Mouse (Mus musculus) kidney, embryonic 14.5 days (tissue): ENCODE data around the gene Pofut2. TPM values are rescaled to one million over a fixed set of nuclear protein-coding genes. Genes with fewer than 3 reads are reported as not detected.
"Not testable (repeated sequence)": the region's sequence is repeated elsewhere in the genome, so short reads cannot be mapped to it uniquely, and the experiment has no call there.

Experiments used
- ATAC-seq: fragments of 200-750 bp; cut with Nextera tagmentation; 2 replicates; pipeline ENCODE4 v1.8.0; 2017; ENCODE audit warnings: moderate number of reproducible peaks, mild to moderate bottlenecking, moderate TSS enrichment, moderate library complexity; ENCODE audit not compliant: low FRiP score, low TSS enrichment
- H3K27ac ChIP-seq: fragments of 300-500 bp; sonication (generic); 2 replicates; pipeline ENCODE4 v1.5.1; 2014; ENCODE audit warnings: low read depth, mild to moderate bottlenecking, low read length, moderate library complexity, mixed read lengths
- H3K27me3 ChIP-seq: fragments of 300-500 bp; sonication (generic); 2 replicates; pipeline ENCODE4 v1.6.1; 2014; ENCODE audit warnings: mild to moderate bottlenecking, low read length; ENCODE audit not compliant: control insufficient read depth, insufficient read depth
- H3K36me3 ChIP-seq: fragments of 300-500 bp; sonication (generic); 2 replicates; pipeline ENCODE4 v1.6.1; 2014; ENCODE audit warnings: low read length, mixed read lengths; ENCODE audit not compliant: control insufficient read depth, insufficient read depth
- H3K4me1 ChIP-seq: fragments of 300-500 bp; sonication (generic); 2 replicates; pipeline ENCODE4 v1.6.1; 2014; ENCODE audit warnings: low read length, mixed read lengths; ENCODE audit not compliant: control insufficient read depth, insufficient read depth
- H3K4me2 ChIP-seq: fragments of 300-500 bp; sonication (generic); replicated peaks from 2 replicates; pipeline ENCODE4 v1.6.1; 2014; ENCODE audit warnings: low read depth, mild to moderate bottlenecking, low read length
- H3K4me3 ChIP-seq: fragments of 300-500 bp; sonication (generic); 2 replicates; pipeline ENCODE4 v1.5.1; 2014; ENCODE audit warnings: mild to moderate bottlenecking, low read length
- H3K9ac ChIP-seq: fragments of 300-500 bp; sonication (generic); 2 replicates; pipeline ENCODE4 v1.6.1; 2014; ENCODE audit warnings: low read depth, mild to moderate bottlenecking, low read length, moderate library complexity
- H3K9me3 ChIP-seq: fragments of 300-500 bp; sonication (generic); 2 replicates; pipeline ENCODE4 v1.6.1; 2016; ENCODE audit warnings: low read length; ENCODE audit not compliant: control insufficient read depth
- WGBS: fragments of 180-500 bp; shearing (Covaris S2); extraction: QIAGEN DNeasy Blood & Tissue Kit; methylation state at CpG from one replicate; pipeline ENCODE4 v1.1.7; 2014; 5-methylcytosine and 5-hydroxymethylcytosine counted together
- polyA plus RNA-seq: library from polyadenylated mRNA; unstranded; fragments of >200 nt; fragmentation: Nextera tagmentation; extraction: Ambion mirVana; gene quantifications from 2 replicates; pipeline ENCODE4 v1.2.1, GENCODE M21; 2014

The Pofut2 gene
- polyA plus RNA-seq, 1 experiment from 2014 or later, result 112 TPM

GRCm38 (mm10) chr10:77282085-77282484 lies 23.1 kb downstream of the Pofut2 start:
- not testable (repeated sequence) for H3K9me3 ChIP-seq, H3K9ac ChIP-seq, H3K27me3 ChIP-seq, H3K36me3 ChIP-seq, H3K27ac ChIP-seq, H3K4me3 ChIP-seq, H3K4me1 ChIP-seq, H3K4me2 ChIP-seq, ATAC-seq
- 83% methylated on average over 1 of the region's 1 CpGs for WGBS

DNA sequence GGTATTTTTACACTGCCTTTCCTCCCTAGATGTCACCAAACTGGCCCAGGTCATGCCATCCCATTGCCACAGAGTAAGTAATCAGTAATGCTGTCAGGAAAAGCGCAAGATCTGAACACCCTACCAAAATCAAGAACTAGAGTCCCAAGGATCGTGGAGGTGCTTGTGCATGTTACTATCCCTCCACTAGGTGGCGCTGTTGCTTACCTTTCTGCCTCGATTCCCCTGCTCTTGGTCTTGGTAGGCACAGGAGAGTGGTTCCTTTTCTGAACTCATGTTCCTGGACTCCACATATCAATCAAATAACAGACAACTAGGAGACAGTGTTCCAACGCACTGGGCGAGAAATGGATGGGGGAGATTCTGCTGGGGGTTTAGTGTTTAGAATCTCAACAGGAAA lies 23.8 kb downstream of the Pofut2 start:
- 15% methylated on average over 6 of the region's 6 CpGs for WGBS
- ATAC-seq, result 0 out of 2 replicates have a peak, but pooled peaks have one; percentile 18

DNA sequence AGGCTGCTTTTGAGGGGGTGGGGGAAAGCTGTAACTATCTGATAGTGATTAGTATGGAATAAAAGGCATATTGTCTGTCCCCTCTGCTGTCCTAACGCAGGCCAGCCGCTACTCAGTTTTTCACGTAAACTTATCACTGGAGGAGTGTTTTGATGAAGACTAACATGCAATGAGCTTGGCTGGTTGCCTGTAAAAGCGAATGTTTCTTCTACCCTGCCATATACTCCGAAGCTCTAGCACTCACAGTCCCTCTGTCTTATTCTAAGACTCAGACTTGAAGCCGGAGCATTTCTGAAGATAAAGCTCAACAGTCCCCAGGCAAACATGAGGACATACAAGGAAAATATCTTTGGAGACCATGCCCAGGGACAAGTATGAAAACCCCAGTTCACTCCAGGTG lies 25.8 kb downstream of the Pofut2 start:
- Histone ChIP-seq H3K4me1 (no peaks in the 10 kb centered on the region), H3K4me3 (no peak overlapping the region), H3K9ac (no peak overlapping the region), H3K27ac (no peak overlapping the region), H3K4me2 (no peak overlapping the region), H3K9me3 (no peaks in the 10 kb centered on the region), H3K27me3 (no peaks in the 10 kb centered on the region), H3K36me3 (no peaks in the 10 kb centered on the region)
- ATAC-seq, result no peak
- WGBS, result 61% methylated on average over 6 of the region's 6 CpGs

More for the DNA sequence above, 23.8 kb downstream of the Pofut2 start:
- Histone ChIP-seq H3K4me1 (no peaks in the 10 kb centered on the region), H3K27me3 (no peaks in the 10 kb centered on the region), H3K27ac (no peak overlapping the region), H3K4me2 (no peak overlapping the region), H3K9ac (no peak overlapping the region), H3K4me3 (no peak overlapping the region), H3K9me3 (no peaks in the 10 kb centered on the region), H3K36me3 (no peaks in the 10 kb centered on the region)

DNA sequence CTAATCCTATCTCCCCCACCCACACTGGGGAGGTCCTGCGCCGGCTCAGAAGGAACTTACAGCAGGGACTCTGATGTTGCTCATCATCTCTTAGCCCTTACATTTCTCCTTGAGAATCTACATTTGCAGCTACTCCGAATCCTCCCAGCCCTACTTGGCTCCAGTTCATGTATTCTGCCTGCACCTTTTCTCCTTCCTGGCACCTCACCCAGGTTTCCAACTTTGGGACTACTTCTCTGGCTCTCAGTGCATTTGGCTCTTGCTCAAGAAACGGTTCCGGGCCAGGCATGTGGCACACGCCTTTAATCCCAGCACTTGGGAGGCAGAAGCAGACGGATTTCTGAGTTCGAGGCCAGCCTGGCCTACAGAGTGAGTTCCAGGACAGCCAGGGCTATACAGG lies 28.6 kb downstream of the Pofut2 start:
- Histone ChIP-seq H3K4me1 (no peaks in the 10 kb centered on the region), H3K27me3 (no peaks in the 10 kb centered on the region), H3K4me2 (no peak overlapping the region), H3K9ac (no peak overlapping the region), H3K9me3 (no peaks in the 10 kb centered on the region), H3K4me3 (no peak overlapping the region), H3K36me3 (no peaks in the 10 kb centered on the region), H3K27ac (no peak overlapping the region)
- no peak for ATAC-seq
- 94% methylated on average over 8 of the region's 8 CpGs for WGBS

- no peak overlapping the region for H3K4me2 ChIP-seq
- H3K4me3 ChIP-seq, result no peak overlapping the region
- H3K9ac ChIP-seq, result no peak overlapping the region
- no peaks in the 10 kb centered on the region for H3K4me1 ChIP-seq
- 52% methylated on average over 5 of the region's 5 CpGs for WGBS
- H3K36me3 ChIP-seq, result no peaks in the 10 kb centered on the region
- no peaks in the 10 kb centered on the region for H3K27me3 ChIP-seq
- no peak overlapping the region for H3K27ac ChIP-seq
- no peaks in the 10 kb centered on the region for H3K9me3 ChIP-seq
- no peak for ATAC-seq
Observed at GRCm38 (mm10) chr10:77288639-77289195, 29.7 kb downstream of the Pofut2 start.

GRCm38 (mm10) chr10:77289559-77289958 lies 30.5 kb downstream of the Pofut2 start:
- Histone ChIP-seq H3K27me3 (no peaks in the 10 kb centered on the region), H3K4me1 (no peaks in the 10 kb centered on the region), H3K9me3 (no peaks in the 10 kb centered on the region), H3K27ac (no peak overlapping the region), H3K9ac (no peak overlapping the region), H3K36me3 (no peaks in the 10 kb centered on the region), H3K4me3 (no peak overlapping the region), H3K4me2 (no peak overlapping the region)
- no peak for ATAC-seq
- 86% methylated on average over 8 of the region's 8 CpGs for WGBS

DNA sequence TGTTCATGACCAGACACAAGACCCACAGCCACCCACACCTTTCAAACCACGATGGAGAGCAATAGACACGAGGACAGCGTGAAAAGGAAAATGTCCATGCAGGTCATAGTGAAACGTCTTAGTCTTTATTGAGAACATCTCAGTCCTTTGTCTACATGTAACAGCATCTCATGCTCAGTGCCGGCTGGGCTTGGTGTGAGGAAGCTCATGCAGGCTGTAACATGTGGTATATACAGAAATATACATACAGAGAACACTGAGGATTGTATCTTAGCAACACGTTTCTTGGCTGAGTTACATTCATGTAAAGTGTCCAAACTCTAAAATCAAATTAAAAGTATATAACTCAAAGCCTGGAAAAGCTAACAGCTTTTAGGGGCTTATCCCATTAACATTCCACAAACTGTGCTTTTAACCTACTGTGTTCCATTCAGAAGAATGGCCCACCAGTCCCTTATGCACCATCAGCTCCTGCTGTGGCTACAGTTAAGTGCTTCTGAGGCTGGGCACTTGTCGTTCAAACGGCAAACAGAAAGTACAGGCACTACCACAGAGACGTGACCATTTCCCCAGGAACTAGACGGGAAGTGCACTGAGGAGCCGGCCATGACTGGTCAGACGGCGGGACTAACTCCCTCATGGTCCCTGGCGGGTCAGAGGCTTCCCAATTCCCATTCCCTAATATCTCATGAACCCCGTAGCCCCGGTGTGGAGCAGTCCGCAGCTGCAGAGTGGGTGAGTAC lies 31.8 kb downstream of the Pofut2 start:
- no peak overlapping the region for H3K4me3 ChIP-seq
- WGBS, result 79% methylated on average over 17 of the region's 17 CpGs
- H3K36me3 ChIP-seq, result no peaks in the 10 kb centered on the region
- H3K9ac ChIP-seq, result no peak overlapping the region
- no peak overlapping the region for H3K27ac ChIP-seq
- H3K4me1 ChIP-seq, result no peaks in the 10 kb centered on the region
- no peak for ATAC-seq
- no peaks in the 10 kb centered on the region for H3K27me3 ChIP-seq
- H3K9me3 ChIP-seq, result no peaks in the 10 kb centered on the region
- no peak overlapping the region for H3K4me2 ChIP-seq

DNA sequence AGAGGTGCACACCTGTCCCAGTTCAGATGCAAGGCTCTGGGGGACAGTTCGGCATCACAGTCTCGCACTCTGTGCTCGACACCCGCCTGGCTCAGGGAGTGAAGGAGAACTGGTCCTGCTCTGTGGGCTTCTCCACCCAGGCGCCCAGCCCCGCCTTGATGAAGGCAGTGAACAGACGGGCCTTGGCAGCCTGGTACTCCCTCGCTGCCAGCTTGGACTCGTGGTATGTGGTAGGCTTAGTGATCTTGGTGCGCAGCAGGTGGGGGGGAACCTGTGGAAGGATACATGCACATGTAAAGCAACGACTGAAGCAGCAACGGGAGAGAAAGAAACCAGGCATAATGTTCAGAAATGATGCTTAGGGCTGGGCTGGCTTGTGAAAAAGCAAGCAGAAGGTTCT lies 35.7 kb downstream of the Pofut2 start:
- no peak for ATAC-seq
- Histone ChIP-seq H3K9ac (no peak overlapping the region), H3K27ac (no peak overlapping the region), H3K4me3 (no peak overlapping the region), H3K36me3 (no peaks in the 10 kb centered on the region), H3K9me3 (no peaks in the 10 kb centered on the region), H3K4me2 (no peak overlapping the region), H3K27me3 (no peaks in the 10 kb centered on the region), H3K4me1 (no peaks in the 10 kb centered on the region)
- whole genome bisulfite sequencing, result 91% methylated on average over 12 of the region's 12 CpGs

DNA sequence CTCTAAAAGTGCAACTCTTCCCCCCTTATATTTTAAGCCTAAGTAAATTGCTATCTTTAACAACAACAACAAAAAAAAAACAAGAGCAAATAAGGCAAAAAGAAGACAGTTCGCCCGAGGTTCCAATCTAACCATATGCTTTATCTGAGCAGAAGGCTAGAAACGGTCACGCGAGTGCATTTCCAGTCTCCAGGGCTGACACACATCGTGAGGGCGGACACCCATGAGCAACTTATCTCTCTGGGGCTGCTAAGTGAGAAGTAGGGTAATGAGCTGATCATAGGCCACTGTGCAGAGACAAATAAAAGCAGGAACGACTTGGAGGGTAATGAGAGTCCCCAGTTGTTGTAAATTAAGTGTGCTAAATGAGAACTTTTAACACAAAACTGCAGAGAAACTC lies 39.6 kb downstream of the Pofut2 start:
- H3K9ac ChIP-seq, result no peak overlapping the region
- no peaks in the 10 kb centered on the region for H3K9me3 ChIP-seq
- ATAC-seq, result no peak
- H3K4me1 ChIP-seq, result no peaks in the 10 kb centered on the region
- H3K27ac ChIP-seq, result no peak overlapping the region
- 69% methylated on average over 8 of the region's 8 CpGs for WGBS
- H3K36me3 ChIP-seq, result no peaks in the 10 kb centered on the region
- H3K27me3 ChIP-seq, result no peaks in the 10 kb centered on the region
- H3K4me2 ChIP-seq, result no peak overlapping the region
- H3K4me3 ChIP-seq, result no peak overlapping the region
